Mouse (Mus musculus): Measurements from ENCODE around the gene Alox12e. TPM values are rescaled to one million over a fixed set of nuclear protein-coding genes. Genes with fewer than 3 reads are reported as not detected.

Gene Alox12e
- total and polyA plus RNA-seq, 3 experiments = 0.10 to 0.16 TPM; not detected in 1

DNA sequence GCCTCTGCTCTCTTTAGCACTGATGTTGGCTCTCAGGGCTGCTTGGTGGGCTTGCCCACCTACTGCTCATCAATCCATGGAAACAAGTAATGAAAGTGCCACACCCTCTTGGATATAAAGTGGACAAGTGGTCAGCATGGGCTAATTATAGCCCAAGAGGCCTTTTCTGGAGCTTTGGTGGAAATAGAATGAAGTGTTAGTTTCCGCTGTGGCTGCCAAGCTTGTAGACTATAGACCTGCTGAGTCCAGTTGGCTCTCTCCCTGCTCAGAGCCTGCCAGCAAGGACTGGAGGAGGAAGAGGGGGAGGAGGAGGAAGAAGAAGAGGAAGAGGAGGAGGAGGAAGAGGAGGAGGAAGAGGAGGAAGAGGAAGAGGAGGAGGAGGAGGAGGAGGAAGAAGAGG lies 56.0 kb downstream of the Alox12e start:
- no peak overlapping the region for H3K4me3 ChIP-seq
- intact Hi-C loops (cut with DNase I) = no loop called here
- no peaks in the 10 kb centered on the region for H3K79me2 ChIP-seq (replicated peaks; ENCODE audit: control insufficient read depth, insufficient read depth, low read length)
- peak; percentile 33 to 65 for DNase-seq
- TF ChIP-seq EP300 (IDR thresholded peaks at IDR 0.05; ENCODE audit: insufficient read depth, low read depth, low read length) (no peak), POLR2A (IDR thresholded peaks at IDR 0.05; ENCODE audit: insufficient read depth, low read depth, low read length) (no peak), CTCF (IDR thresholded peaks at IDR 0.05) (no peak)
- no peak overlapping the region for H3K9ac ChIP-seq (ENCODE audit: low read depth, low read length)
- no peaks in the 10 kb centered on the region for H3K36me3 ChIP-seq (ENCODE audit: control insufficient read depth, insufficient read depth, low read length)
- peak overlapping the region; percentile 63 for H3K27ac ChIP-seq
- 6% methylated on average over 1 of the region's 1 CpGs for WGBS
- peaks cover 9% of the 10 kb centered on the region for H3K4me1 ChIP-seq (ENCODE audit: control insufficient read depth, insufficient read depth, low read length)
- H3K27me3 ChIP-seq (ENCODE audit: control insufficient read depth, insufficient read depth, low read length) = no peaks in the 10 kb centered on the region

DNA sequence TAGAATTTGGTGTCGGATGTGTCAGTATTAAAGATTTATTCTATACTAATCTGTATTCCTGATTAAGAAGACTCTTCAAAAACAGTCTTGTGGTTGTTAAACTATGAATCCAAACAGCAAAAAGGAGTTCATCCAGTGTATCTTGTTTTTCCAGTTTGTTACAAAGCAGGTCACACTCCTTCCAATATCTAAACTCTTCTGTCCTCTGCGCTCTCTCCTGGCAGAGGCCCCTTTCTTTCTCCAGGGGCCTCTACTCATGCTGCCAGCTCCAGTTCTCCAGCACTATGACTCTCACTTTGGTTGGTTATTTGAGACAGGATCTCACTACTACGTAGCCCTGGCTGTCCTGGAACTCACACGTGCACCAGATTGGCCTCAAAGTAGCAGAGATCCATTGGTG lies 56.6 kb downstream of the Alox12e start:
- no peaks in the 10 kb centered on the region for H3K36me3 ChIP-seq (ENCODE audit: control insufficient read depth, insufficient read depth, low read length)
- no peaks in the 10 kb centered on the region for H3K79me2 ChIP-seq (replicated peaks; ENCODE audit: control insufficient read depth, insufficient read depth, low read length)
- intact Hi-C loops (cut with DNase I) = no loop called here
- H3K4me3 ChIP-seq = no peak overlapping the region
- DNase-seq = no peak
- TF ChIP-seq POLR2A (IDR thresholded peaks at IDR 0.05; ENCODE audit: insufficient read depth, low read depth, low read length) (no peak), EP300 (IDR thresholded peaks at IDR 0.05; ENCODE audit: insufficient read depth, low read depth, low read length) (no peak), CTCF (IDR thresholded peaks at IDR 0.05) (no peak)
- WGBS = 55% methylated on average over 4 of the region's 4 CpGs
- no peak overlapping the region for H3K9ac ChIP-seq (ENCODE audit: low read depth, low read length)
- peaks cover 9% of the 10 kb centered on the region for H3K4me1 ChIP-seq (ENCODE audit: control insufficient read depth, insufficient read depth, low read length)
- peak overlapping the region; percentile 63 for H3K27ac ChIP-seq
- no peaks in the 10 kb centered on the region for H3K27me3 ChIP-seq (ENCODE audit: control insufficient read depth, insufficient read depth, low read length)

Other genes starting within 250 kb of the Alox12e start
- under 1 TPM in 1 of 2 experiments, not detected in 1; 0.16 TPM for gene Asgr2, start 230.0 kb downstream of the Alox12e start, total RNA-seq (2021)
- gene Asgr2, start 230.0 kb downstream of the Alox12e start, polyA plus RNA-seq (2012; rRNA removed) = 0.31 and 0.56 TPM in 2 replicates
- gene Mgl2, start 192.3 kb downstream of the Alox12e start, total RNA-seq (2021) = 1 to 10 TPM; 5.6 to 6.7 TPM
- gene Mgl2, start 192.3 kb downstream of the Alox12e start, polyA plus RNA-seq (2012; rRNA removed) = 7.4 and 9.7 TPM in 2 replicates
- 1 to 10 TPM; 1.7 to 3.2 TPM for gene Clec10a, start 166.4 kb downstream of the Alox12e start, total RNA-seq (2021)
- 2.8 and 3.8 TPM in 2 replicates for gene Clec10a, start 166.4 kb downstream of the Alox12e start, polyA plus RNA-seq (2012; rRNA removed)
- gene Slc16a11, start 109.9 kb downstream of the Alox12e start, total RNA-seq (2021) = under 1 TPM; 0.34 to 0.52 TPM
- 1.1 and 9.6 TPM in 2 replicates for gene Slc16a11, start 109.9 kb downstream of the Alox12e start, polyA plus RNA-seq (2012; rRNA removed)
- gene Slc16a13, start 101.6 kb downstream of the Alox12e start, total RNA-seq (2021) = 1 to 10 TPM; 2.2 to 2.8 TPM
- gene Slc16a13, start 101.6 kb downstream of the Alox12e start, polyA plus RNA-seq (2012; rRNA removed) = 4.0 and 7.4 TPM in 2 replicates
- 10 to 100 TPM in 1 of 2 experiments, 1 to 10 TPM in 1; 9.1 to 13.7 TPM for gene Bcl6b, start 92.8 kb downstream of the Alox12e start, total RNA-seq (2021)
- 18.9 and 21.0 TPM in 2 replicates for gene Bcl6b, start 92.8 kb downstream of the Alox12e start, polyA plus RNA-seq (2012; rRNA removed)
- 10 to 100 TPM; 30.7 to 34.5 TPM for gene 0610010K14Rik, start 84.7 kb downstream of the Alox12e start, total RNA-seq (2021)
- gene 0610010K14Rik, start 84.7 kb downstream of the Alox12e start, polyA plus RNA-seq (2012; rRNA removed) = 38.9 and 48.1 TPM in 2 replicates
- 1 to 10 TPM; 2.0 to 3.4 TPM for gene Gm21988, start 82.8 kb downstream of the Alox12e start, total RNA-seq (2021)
- gene Gm21988, start 82.8 kb downstream of the Alox12e start, polyA plus RNA-seq (2012; rRNA removed) = 5.0 and 5.5 TPM in 2 replicates
- 100 to 1,000 TPM in 1 of 2 experiments, 10 to 100 TPM in 1; 95.4 to 103 TPM for gene Rnasek, start 82.8 kb downstream of the Alox12e start, total RNA-seq (2021)
- gene Rnasek, start 82.8 kb downstream of the Alox12e start, polyA plus RNA-seq (2012; rRNA removed) = 130 and 166 TPM in 2 replicates
- gene Alox12, start 67.3 kb downstream of the Alox12e start, total RNA-seq (2021) = 1 to 10 TPM; 2.8 to 6.0 TPM
- gene Alox12, start 67.3 kb downstream of the Alox12e start, polyA plus RNA-seq (2012; rRNA removed) = 6.2 and 7.2 TPM in 2 replicates
- 10 to 100 TPM in 1 of 2 experiments, 1 to 10 TPM in 1; 5.5 to 13.7 TPM for gene Alox15, start 29.4 kb upstream of the Alox12e start, total RNA-seq (2021)
- 1.5 and 2.9 TPM in 2 replicates for gene Alox15, start 29.4 kb upstream of the Alox12e start, polyA plus RNA-seq (2012; rRNA removed)
- gene Pelp1, start 87.4 kb upstream of the Alox12e start, total RNA-seq (2021) = 10 to 100 TPM; 17.0 to 20.7 TPM
- gene Pelp1, start 87.4 kb upstream of the Alox12e start, polyA plus RNA-seq (2012; rRNA removed) = 12.4 and 13.0 TPM in 2 replicates
- gene Arrb2, start 110.0 kb upstream of the Alox12e start, total RNA-seq (2021) = 10 to 100 TPM; 10.2 to 10.8 TPM
- gene Arrb2, start 110.0 kb upstream of the Alox12e start, polyA plus RNA-seq (2012; rRNA removed) = 23.6 and 27.6 TPM in 2 replicates
- gene Med11, start 129.3 kb upstream of the Alox12e start, total RNA-seq (2021) = 1 to 10 TPM; 6.6 to 6.7 TPM
- gene Med11, start 129.3 kb upstream of the Alox12e start, polyA plus RNA-seq (2012; rRNA removed) = 7.8 and 9.7 TPM in 2 replicates
- 1 to 10 TPM; 1.3 to 2.9 TPM for gene Zmynd15, start 136.8 kb upstream of the Alox12e start, total RNA-seq (2021)
- 3.2 and 3.8 TPM in 2 replicates for gene Zmynd15, start 136.8 kb upstream of the Alox12e start, polyA plus RNA-seq (2012; rRNA removed)
- gene Cxcl16, start 137.4 kb upstream of the Alox12e start, total RNA-seq (2021) = 1 to 10 TPM; 7.9 to 8.8 TPM
- 17.6 and 20.6 TPM in 2 replicates for gene Cxcl16, start 137.4 kb upstream of the Alox12e start, polyA plus RNA-seq (2012; rRNA removed)
- gene Tm4sf5, start 182.6 kb upstream of the Alox12e start, total RNA-seq (2021) = 1 to 10 TPM; 1.2 to 1.3 TPM
- gene Tm4sf5, start 182.6 kb upstream of the Alox12e start, polyA plus RNA-seq (2012; rRNA removed) = 1.5 and 2.1 TPM in 2 replicates
- gene Vmo1, start 192.0 kb upstream of the Alox12e start, total RNA-seq (2021) = not detected
- gene Vmo1, start 192.0 kb upstream of the Alox12e start, polyA plus RNA-seq (2012; rRNA removed) = not detected in 2 replicates
- not detected for gene Gltpd2, start 196.6 kb upstream of the Alox12e start, total RNA-seq (2021)
- gene Gltpd2, start 196.6 kb upstream of the Alox12e start, polyA plus RNA-seq (2012; rRNA removed) = not detected in 2 replicates
- gene Psmb6, start 202.7 kb upstream of the Alox12e start, total RNA-seq (2021) = 100 to 1,000 TPM; 204 to 231 TPM
- 296 and 367 TPM in 2 replicates for gene Psmb6, start 202.7 kb upstream of the Alox12e start, polyA plus RNA-seq (2012; rRNA removed)
- not detected for gene Gm40193, start 210.3 kb upstream of the Alox12e start, total RNA-seq (2021)
- gene Gm40193, start 210.3 kb upstream of the Alox12e start, polyA plus RNA-seq (2012; rRNA removed) = not detected in 2 replicates
- gene Pld2, start 217.4 kb upstream of the Alox12e start, total RNA-seq (2021) = 1 to 10 TPM; 4.3 to 5.8 TPM
- gene Pld2, start 217.4 kb upstream of the Alox12e start, polyA plus RNA-seq (2012; rRNA removed) = 15.1 and 21.0 TPM in 2 replicates
- gene Mink1, start 240.3 kb upstream of the Alox12e start, total RNA-seq (2021) = 10 to 100 TPM; 41.3 to 46.8 TPM
- 40.8 and 49.6 TPM in 2 replicates for gene Mink1, start 240.3 kb upstream of the Alox12e start, polyA plus RNA-seq (2012; rRNA removed)

Data from heart, adult 2 months (tissue).